Mouse (Mus musculus) heart, embryonic 16.5 days (tissue): ENCODE results near the gene Nuak1. TPM values are rescaled to one million over a fixed set of nuclear protein-coding genes. Genes with fewer than 3 reads are reported as not detected.

ENCODE experiments used
- ATAC-seq: fragments of 200-750 bp; cut with Nextera tagmentation; replicated peaks from 2 replicates; pipeline ENCODE4 v1.8.0; 2017; ENCODE audit warnings: moderate number of reproducible peaks; ENCODE audit not compliant: insufficient read depth, low FRiP score; ENCODE audit errors: extremely low read depth
- H3K27ac ChIP-seq: fragments of 300-500 bp; sonication (generic); 2 replicates; pipeline ENCODE4 v1.5.1; 2014; ENCODE audit warnings: mild to moderate bottlenecking, low read length, control low read depth, moderate library complexity
- H3K27me3 ChIP-seq: fragments of 300-500 bp; sonication (generic); 2 replicates; pipeline ENCODE4 v1.6.1; 2014; ENCODE audit warnings: low read length, mixed read lengths; ENCODE audit not compliant: control insufficient read depth, insufficient read depth
- H3K36me3 ChIP-seq: fragments of 300-500 bp; sonication (generic); 2 replicates; pipeline ENCODE4 v1.6.1; 2014; ENCODE audit not compliant: control insufficient read depth, insufficient read depth
- H3K4me1 ChIP-seq: fragments of 300-500 bp; sonication (generic); 2 replicates; pipeline ENCODE4 v1.6.1; 2014; ENCODE audit warnings: low read length, mixed read lengths; ENCODE audit not compliant: control insufficient read depth, insufficient read depth
- H3K4me2 ChIP-seq: fragments of 300-500 bp; sonication (generic); 2 replicates; pipeline ENCODE4 v1.6.1; 2014; ENCODE audit warnings: low read depth, mild to moderate bottlenecking, control low read depth, low read length
- H3K4me3 ChIP-seq: fragments of 300-500 bp; sonication (generic); 2 replicates; pipeline ENCODE4 v1.5.1; 2014; ENCODE audit warnings: mild to moderate bottlenecking, control low read depth, low read length
- H3K9ac ChIP-seq: fragments of 300-500 bp; sonication (generic); 2 replicates; pipeline ENCODE4 v1.6.1; 2014; ENCODE audit warnings: low read length, control low read depth
- H3K9me3 ChIP-seq: fragments of 300-500 bp; sonication (generic); replicated peaks from 2 replicates; pipeline ENCODE4 v1.6.1; 2016; ENCODE audit warnings: low read length; ENCODE audit not compliant: control insufficient read depth
- WGBS: fragments of 180-500 bp; shearing (Covaris S2); extraction: QIAGEN DNeasy Blood & Tissue Kit; methylation state at CpG from one replicate; pipeline ENCODE4 v1.1.7; 2014; 5-methylcytosine and 5-hydroxymethylcytosine counted together
- polyA plus RNA-seq: library from polyadenylated mRNA; unstranded; fragments of >200 nt; fragmentation: Nextera tagmentation; extraction: Ambion mirVana; gene quantifications from 2 replicates; pipeline ENCODE4 v1.2.1, GENCODE M21; 2015

The Nuak1 gene
- polyA plus RNA-seq, 1 experiment from 2014 or later = 3.0 TPM

GRCm38 (mm10) chr10:84423903-84424302 lies 16.5 kb downstream of the Nuak1 start:
- H3K4me1 ChIP-seq = peaks cover 29% of the 10 kb centered on the region
- ATAC-seq = no peak
- WGBS = 72% methylated on average over 5 of the region's 5 CpGs
- no peaks in the 10 kb centered on the region for H3K9me3 ChIP-seq
- H3K4me2 ChIP-seq = no peak overlapping the region
- H3K27me3 ChIP-seq = no peaks in the 10 kb centered on the region
- H3K4me3 ChIP-seq = no peak overlapping the region
- no peak overlapping the region for H3K9ac ChIP-seq
- H3K27ac ChIP-seq = no peak overlapping the region
- H3K36me3 ChIP-seq = 0 out of 2 replicates have a peak, but pooled peaks cover 4% of the 10 kb centered on the region

GRCm38 (mm10) chr10:84420589-84420988 lies 19.8 kb downstream of the Nuak1 start:
- no peak for ATAC-seq
- H3K9ac ChIP-seq = no peak overlapping the region
- H3K4me1 ChIP-seq = peaks cover 49% of the 10 kb centered on the region
- 93% methylated on average over 6 of the region's 6 CpGs for WGBS
- 0 out of 2 replicates have a peak, but pooled peaks cover 4% of the 10 kb centered on the region for H3K36me3 ChIP-seq
- no peak overlapping the region for H3K4me3 ChIP-seq
- H3K9me3 ChIP-seq = no peaks in the 10 kb centered on the region
- no peak overlapping the region for H3K4me2 ChIP-seq
- no peaks in the 10 kb centered on the region for H3K27me3 ChIP-seq
- H3K27ac ChIP-seq = no peak overlapping the region

- ATAC-seq = no peak
- Histone ChIP-seq H3K36me3 (0 out of 2 replicates have a peak, but pooled peaks cover 4% of the 10 kb centered on the region), H3K27ac (peak overlapping the region; percentile 28; the same call in 1 of the 2 replicates), H3K4me3 (no peak overlapping the region), H3K4me2 (no peak overlapping the region), H3K9me3 (no peaks in the 10 kb centered on the region), H3K4me1 (peaks cover 32% of the 10 kb centered on the region), H3K9ac (no peak overlapping the region), H3K27me3 (no peaks in the 10 kb centered on the region)
Measured at GRCm38 (mm10) chr10:84418421-84418820, 22.0 kb downstream of the Nuak1 start.

- ATAC-seq = peak; percentile 76
- Histone ChIP-seq H3K4me1 (peaks cover 41% of the 10 kb centered on the region), H3K27me3 (no peaks in the 10 kb centered on the region), H3K27ac (peak overlapping the region; percentile 91), H3K4me2 (peak overlapping the region; percentile 11; the same call in 1 of the 2 replicates), H3K9ac (peak overlapping the region; percentile 25; the same call in 1 of the 2 replicates), H3K4me3 (no peak overlapping the region), H3K36me3 (0 out of 2 replicates have a peak, but pooled peaks cover 4% of the 10 kb centered on the region), H3K9me3 (no peaks in the 10 kb centered on the region)
- WGBS = 48% methylated on average over 8 of the region's 8 CpGs
Measured at GRCm38 (mm10) chr10:84416752-84417151, 23.6 kb downstream of the Nuak1 start.

GRCm38 (mm10) chr10:84414981-84415700 lies 25.3 kb downstream of the Nuak1 start:
- H3K9me3 ChIP-seq = no peaks in the 10 kb centered on the region
- no peak overlapping the region for H3K9ac ChIP-seq
- H3K36me3 ChIP-seq = no peaks in the 10 kb centered on the region
- H3K4me3 ChIP-seq = no peak overlapping the region
- H3K4me1 ChIP-seq = peaks cover 57% of the 10 kb centered on the region
- H3K27ac ChIP-seq = no peak overlapping the region
- H3K4me2 ChIP-seq = no peak overlapping the region
- 89% methylated on average over 8 of the region's 8 CpGs for WGBS
- no peaks in the 10 kb centered on the region for H3K27me3 ChIP-seq
- no peak for ATAC-seq

- H3K9ac ChIP-seq = no peak overlapping the region
- 61% methylated on average over 6 of the region's 6 CpGs for WGBS
- H3K9me3 ChIP-seq = no peaks in the 10 kb centered on the region
- no peak for ATAC-seq
- no peak overlapping the region for H3K4me2 ChIP-seq
- peaks cover 58% of the 10 kb centered on the region for H3K4me1 ChIP-seq
- peaks cover 2% of the 10 kb centered on the region for H3K36me3 ChIP-seq
- no peak overlapping the region for H3K4me3 ChIP-seq
- no peaks in the 10 kb centered on the region for H3K27me3 ChIP-seq
- H3K27ac ChIP-seq = no peak overlapping the region; the same call in 1 of the 2 replicates
Measured at GRCm38 (mm10) chr10:84413310-84413709, 27.1 kb downstream of the Nuak1 start.

GRCm38 (mm10) chr10:84412326-84412962 lies 28.0 kb downstream of the Nuak1 start:
- WGBS = 73% methylated on average over 12 of the region's 12 CpGs

GRCm38 (mm10) chr10:84411122-84412105 lies 29.0 kb downstream of the Nuak1 start:
- Histone ChIP-seq H3K27ac (peak overlapping the region; percentile 89), H3K9me3 (no peaks in the 10 kb centered on the region), H3K4me1 (peaks cover 43% of the 10 kb centered on the region), H3K9ac (peak overlapping the region; percentile 50), H3K27me3 (no peaks in the 10 kb centered on the region), H3K4me3 (no peak overlapping the region), H3K4me2 (peak overlapping the region; percentile 11; the same call in 1 of the 2 replicates), H3K36me3 (peaks cover 3% of the 10 kb centered on the region)
- 47% methylated on average over 16 of the region's 16 CpGs for WGBS
- ATAC-seq = no peak

More at GRCm38 (mm10) chr10:84412326-84412962, 28.0 kb downstream of the Nuak1 start:
- no peak overlapping the region for H3K9ac ChIP-seq
- peaks cover 53% of the 10 kb centered on the region for H3K4me1 ChIP-seq
- H3K9me3 ChIP-seq = no peaks in the 10 kb centered on the region
- H3K4me3 ChIP-seq = no peak overlapping the region
- ATAC-seq = no peak
- peak overlapping the region; percentile 89 for H3K27ac ChIP-seq
- no peak overlapping the region for H3K4me2 ChIP-seq
- H3K27me3 ChIP-seq = no peaks in the 10 kb centered on the region
- H3K36me3 ChIP-seq = peaks cover 3% of the 10 kb centered on the region
